Mouse (Mus musculus): ENCODE measurements at regions not wholly inside any gene's neighbourhood (a gene's known extent, or its start where the extent isn't known, plus 50 kb on each side); places are given as distances from the start of the nearest gene placed in this dataset.

GRCm38 (mm10) chr4:80691774-80692485, 142.0 kb upstream of the Tyrp1 start:
- peak; percentile 54 for DNase-seq

GRCm38 (mm10) chr4:80712698-80713097, 121.2 kb upstream of the Tyrp1 start:
- no peak for DNase-seq

- no peak for DNase-seq
Measured at GRCm38 (mm10) chr4:80744975-80745734, 88.8 kb upstream of the Tyrp1 start.

- no peak for DNase-seq
Measured at GRCm38 (mm10) chr4:80752259-80752658, 81.7 kb upstream of the Tyrp1 start.

GRCm38 (mm10) chr4:80756114-80756513, 77.8 kb upstream of the Tyrp1 start:
- no peak for DNase-seq

GRCm38 (mm10) chr4:80764024-80764423, 69.9 kb upstream of the Tyrp1 start:
- no peak for DNase-seq

- DNase-seq = peak; percentile 59
Measured at GRCm38 (mm10) chr4:80765781-80766180, 68.1 kb upstream of the Tyrp1 start.

GRCm38 (mm10) chr4:80767447-80767846, 66.5 kb upstream of the Tyrp1 start:
- DNase-seq = no peak

Measured in kidney, adult 9 months (tissue).